Mouse (Mus musculus): ENCODE measurements around the gene Abca7.
"Not testable (repeated sequence)": the region's sequence is repeated elsewhere in the genome, so short reads cannot be mapped to it uniquely, and the experiment has no call there.

DNA sequence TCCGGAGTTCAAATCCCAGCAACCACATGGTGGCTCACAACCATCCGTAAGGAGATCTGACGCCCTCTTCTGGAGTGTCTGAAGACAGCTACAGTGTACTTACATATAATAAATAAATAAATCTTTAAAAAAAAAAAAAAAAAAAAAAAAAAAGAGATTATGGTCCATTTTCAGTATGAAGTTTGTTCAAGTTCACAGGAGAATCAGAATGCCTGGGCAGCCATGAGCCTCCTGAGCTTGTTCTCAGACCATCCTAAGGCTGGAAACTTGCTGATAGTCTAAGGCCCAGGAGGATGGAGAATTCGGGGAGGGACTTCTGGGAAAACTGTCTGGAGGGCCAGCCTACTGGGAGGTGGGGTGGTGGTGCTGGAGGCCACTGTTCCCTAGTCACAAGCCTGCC, 49.1 kb downstream of the Abca7 start:
- TF ChIP-seq CTCF, EP300 (IDR thresholded peaks at IDR 0.05; ENCODE audit: low read depth): not testable (repeated sequence)
